Mouse (Mus musculus): ENCODE measurements around the gene Grm4.

DNA sequence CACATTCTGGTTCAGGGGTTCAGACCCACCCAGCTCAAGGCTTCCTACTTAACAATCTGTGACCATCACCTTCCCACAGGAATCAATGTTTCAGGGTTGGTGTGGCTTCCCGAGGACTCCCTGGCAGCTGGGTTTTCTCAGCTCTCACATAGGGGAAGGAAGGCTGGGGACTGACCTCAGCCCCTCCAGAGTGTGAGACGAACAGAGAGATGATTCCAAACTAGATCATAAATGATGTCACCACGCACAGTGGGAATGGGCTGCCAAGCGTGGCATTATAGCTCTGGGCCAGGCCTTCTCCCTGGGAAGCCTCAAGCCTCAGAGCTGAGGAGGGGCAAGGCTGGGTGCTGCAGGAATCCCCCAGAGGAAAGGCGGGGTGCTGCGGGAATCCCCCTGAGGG is 96.8 kb downstream of the Grm4 start:
- TF ChIP-seq GATA1 (IDR thresholded peaks at IDR 0.05; ENCODE audit: borderline replicate concordance, low read length) (no peak), FLI1 (IDR thresholded peaks at IDR 0.05; ENCODE audit: low read length) (no peak)
